Mouse (Mus musculus) kidney, postnatal 4 days (tissue): Measurements from ENCODE around the gene Sh3bp5l.
"Not testable (repeated sequence)": the region's sequence is repeated elsewhere in the genome, so short reads cannot be mapped to it uniquely, and the experiment has no call there.

Experiments used
- DNase-seq, 2 experiments: peaks; one replicate each; pipeline ENCODE4 v3.0.0; 2021; ENCODE audit warnings: mixed read lengths in 2 of 2

The Sh3bp5l gene

DNA sequence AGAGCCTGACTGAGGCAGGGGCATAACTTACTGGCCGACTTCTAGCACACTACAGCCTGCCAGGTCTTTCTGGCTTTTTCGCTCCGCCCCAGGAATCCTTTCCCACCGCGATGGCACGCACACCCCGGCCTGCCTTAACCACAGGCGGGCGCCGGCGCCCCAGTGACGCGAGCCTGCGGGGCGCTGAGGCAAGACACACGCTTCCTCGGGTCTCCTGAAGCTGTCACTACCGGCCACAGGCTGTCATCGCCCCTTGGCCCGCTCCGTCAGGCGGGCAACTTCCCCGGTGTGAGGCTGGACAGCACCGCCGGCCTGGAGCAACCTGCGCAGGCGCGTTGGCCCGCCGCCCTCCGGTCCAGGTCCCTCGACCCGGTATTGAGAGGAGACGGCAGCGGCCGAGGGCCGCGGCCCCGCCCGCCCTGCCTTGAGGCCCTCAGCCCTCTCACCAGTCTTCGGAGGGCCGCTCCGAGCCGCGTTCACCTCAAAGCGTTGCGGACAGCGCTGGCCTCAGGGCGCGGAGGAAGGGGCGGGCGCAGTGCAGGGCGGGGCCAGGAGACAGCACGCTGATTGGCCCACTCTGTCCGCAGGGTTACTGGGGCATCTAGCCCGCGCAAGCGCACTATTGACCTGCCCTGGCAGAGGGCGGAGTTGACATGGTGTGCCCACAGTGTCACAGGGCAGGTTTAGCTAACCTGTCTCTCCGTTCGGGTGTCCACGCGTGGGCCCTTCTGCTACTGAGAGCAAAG lies 7.5 kb upstream of the Sh3bp5l start:
- DNase-seq: peak; percentile 98 to 99

DNA sequence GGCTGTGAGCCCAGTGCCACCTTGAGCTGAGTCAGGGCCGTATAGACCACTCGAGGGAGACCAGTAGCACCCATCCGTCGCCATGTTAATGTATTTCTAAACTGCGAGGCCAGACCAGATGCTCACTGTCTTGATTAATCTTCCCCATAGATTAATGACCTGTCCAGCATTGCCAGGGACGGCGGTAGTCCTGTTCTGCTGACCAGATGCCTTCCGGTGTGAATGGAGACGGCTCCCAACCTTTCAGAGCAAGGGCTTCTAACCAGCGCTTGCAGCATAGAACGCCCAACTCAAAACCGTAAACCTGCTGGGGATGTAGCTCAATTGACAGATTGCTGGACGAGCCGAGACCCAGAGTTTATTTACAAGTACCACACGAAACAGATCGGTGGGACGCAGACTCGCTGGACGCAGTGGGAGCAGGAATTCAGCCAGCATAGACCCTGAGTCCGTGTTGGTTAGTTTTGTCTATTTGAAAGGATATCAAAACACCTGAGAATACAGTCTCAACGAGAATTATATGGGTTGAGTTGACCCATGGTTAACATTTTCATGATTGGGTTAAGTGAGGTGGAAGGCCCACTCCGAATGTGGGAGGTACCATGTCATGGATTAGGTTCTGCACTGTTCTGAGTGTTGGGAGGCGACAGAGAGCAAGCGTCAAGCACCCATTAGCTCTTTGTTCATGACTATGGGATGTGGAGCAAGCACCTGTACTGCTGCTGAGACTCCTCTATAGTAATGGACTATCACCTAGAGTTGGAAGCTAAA lies 6.8 kb upstream of the Sh3bp5l start:
- DNase-seq: no peak

DNA sequence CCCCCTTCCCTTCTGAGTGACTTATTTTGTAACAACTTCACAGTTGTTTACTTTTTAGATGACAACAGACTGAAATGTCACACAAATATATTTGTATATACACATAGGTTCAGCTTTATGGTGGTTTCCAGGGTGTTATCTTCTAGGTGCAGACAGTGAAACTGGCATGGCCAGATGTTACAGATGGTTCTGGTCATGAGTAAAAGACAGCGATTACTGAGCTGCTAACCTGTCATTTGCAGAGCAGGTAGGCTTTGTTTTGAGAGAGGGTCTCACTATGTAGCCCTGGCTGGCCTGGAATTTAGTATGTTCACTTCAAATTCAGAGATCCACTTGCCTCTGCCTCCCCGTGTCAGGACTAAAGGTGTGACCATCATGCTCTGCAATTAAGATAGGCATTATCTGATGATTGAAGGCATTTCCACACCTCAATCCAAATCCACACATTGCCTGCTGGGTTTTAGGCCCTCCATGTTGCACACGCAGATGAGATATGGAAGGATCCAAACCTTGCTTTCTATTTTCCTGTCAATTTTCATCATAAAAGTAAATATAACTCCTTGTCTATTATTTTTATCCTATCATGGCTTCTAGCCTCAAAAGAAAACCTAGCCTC lies 5.8 kb upstream of the Sh3bp5l start:
- no peak for DNase-seq

DNA sequence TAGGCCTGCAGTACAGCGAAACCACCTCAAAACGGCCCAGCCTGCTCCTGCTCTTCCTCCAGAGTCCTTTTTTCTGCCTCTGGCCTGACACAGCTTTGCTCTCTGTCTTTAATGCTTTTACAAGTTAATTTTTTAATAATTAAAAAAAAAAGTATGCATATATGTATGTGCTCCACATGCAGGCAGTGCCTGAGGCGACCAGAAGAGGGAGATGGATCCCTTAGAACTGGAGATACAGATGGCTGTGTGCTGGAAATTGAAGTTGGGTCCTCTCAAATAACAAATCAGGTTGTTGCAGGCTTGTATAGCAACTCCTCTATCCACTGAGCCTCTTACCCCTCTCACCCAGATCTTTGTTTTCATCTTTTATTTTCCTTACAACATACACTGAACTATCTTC lies 3.7 kb upstream of the Sh3bp5l start:
- peak in 1 of 2 experiments; percentile 41 for DNase-seq

DNA sequence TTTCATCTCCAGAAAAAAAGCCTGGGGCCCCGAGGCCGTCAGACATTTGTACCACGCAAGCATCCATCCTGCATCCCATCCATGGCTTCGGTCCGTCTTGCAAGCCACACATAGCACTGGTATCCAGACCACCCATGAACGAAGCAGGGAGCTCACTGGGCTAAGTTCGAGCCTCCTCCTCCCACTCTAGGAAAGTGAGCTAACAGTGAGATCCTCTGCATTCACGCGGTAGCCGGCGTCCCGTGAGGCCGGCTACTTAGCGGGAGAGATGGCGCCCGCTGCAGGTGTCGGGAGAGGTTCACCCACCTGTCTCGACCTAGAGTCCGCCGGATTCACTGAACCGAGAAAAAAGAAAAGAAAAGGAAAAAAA lies 633 bp upstream of the Sh3bp5l start:
- DNase-seq: no peak

DNA sequence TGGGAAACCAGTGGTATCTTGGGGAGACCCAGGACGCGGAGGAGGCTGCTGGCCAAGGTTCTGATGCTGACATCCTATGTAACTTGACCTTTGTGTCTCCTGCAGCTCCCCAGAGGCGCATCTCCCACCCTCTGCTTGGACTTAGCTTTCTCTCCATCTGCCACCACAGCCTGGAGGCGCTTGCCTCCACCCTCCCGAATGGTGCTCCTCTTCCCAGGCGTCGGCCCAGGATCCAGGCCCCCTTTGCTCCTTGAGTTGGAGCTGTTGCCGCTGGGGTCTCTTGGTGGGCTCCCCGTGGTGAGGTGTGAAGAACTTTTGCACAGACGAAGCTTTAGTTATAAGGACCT lies 598 bp downstream of the Sh3bp5l start:
- DNase-seq: no peak

DNA sequence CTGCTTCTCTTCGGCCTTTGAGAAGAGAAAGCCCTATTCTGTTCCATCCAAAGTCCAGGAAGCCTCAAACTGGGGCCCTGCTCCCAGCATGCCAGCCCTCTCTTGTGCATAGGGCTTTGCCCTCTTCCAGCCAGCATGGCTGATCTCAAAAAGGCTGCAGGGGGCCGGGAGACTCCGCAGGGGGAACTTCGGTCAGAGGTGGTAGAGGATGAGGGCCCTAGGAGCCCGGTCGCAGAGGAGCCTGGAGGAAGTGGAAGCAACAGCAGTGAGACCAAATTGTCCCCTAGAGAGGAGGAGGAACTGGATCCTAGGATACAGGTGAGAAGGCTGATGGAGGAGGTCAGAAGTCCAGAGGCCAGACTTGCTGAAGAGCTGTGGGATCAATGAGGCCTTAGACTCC lies 1.0 kb downstream of the Sh3bp5l start:
- DNase-seq: no peak

DNA sequence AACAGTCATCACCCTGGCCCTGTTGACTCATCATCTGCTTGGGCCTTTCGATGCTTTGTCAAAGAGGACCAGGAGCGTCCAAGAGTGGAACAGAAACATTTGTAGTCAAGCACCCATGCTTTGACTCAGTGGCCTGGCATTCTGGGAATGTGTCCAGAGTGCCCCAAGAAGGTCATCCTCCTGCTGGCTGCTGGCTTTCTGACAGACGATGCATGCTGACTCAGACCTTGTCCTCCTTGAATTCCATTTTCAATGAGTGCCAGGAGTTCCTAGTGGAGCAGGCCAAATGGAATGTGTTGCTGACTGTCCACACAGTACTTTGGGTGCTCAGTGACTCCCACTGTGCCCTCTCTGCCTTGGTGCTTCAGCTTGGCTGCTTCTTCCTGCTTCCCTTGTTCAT lies 4.2 kb downstream of the Sh3bp5l start:
- DNase-seq: peak in 1 of 2 experiments; percentile 47

DNA sequence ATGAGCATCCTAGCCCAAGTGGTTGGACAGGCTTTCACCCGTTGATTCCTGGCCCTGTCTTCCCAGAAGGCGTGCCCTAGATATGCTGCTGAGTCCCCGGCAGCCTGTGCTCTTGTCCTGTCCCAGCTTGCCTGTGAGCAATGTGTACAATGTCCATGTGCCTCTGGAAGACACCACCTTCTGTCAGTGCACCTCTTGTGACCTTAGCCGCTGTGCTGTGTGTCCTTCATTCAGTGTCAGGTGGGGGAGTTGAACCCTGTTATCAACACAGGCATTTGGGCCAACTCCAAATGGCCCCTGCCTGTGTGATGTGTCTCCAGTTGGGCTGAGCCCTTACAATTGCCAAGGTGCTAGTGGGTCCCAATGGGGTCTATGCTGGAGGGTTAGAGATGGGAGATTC lies 16.2 kb downstream of the Sh3bp5l start:
- no peak for DNase-seq

DNA sequence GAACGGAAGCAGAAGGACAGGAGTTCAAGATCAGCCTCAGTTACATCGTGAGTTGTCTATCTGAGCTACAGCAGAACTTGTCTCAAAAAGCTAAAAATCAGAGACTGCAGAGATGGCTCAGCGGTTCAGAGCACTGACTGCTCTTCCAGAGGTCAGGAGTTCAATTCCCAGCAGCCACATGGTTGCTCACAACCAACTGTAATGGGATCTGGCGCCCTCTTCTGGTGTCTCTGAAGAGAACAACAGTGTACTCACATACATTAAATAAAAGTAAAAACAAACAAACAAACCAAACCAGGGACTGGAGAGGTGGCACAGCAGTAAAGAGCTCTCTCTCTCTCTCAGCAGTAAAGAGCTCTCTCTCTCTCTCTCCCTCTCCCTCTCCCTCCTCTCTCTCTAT lies 20.1 kb downstream of the Sh3bp5l start:
- DNase-seq: no peak

DNA sequence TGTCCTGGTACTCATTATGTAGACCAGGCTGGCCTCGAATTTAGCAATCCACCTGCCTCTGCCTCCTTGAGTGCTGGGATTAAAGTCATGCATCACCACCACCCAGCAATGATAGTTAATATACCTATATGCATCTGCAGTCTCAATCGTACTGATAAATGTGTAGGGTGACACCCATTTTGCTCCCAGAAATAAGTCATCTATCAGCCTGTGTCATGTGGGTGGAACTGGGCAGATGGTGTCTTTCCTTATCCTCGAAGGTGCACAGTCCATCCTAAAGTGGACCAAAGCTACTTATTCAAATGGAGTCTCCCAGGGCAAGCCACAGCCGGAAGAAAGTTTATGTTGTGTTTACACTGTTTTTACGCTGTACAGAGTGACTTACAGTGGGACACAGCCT lies 20.7 kb downstream of the Sh3bp5l start:
- no peak for DNase-seq

DNA sequence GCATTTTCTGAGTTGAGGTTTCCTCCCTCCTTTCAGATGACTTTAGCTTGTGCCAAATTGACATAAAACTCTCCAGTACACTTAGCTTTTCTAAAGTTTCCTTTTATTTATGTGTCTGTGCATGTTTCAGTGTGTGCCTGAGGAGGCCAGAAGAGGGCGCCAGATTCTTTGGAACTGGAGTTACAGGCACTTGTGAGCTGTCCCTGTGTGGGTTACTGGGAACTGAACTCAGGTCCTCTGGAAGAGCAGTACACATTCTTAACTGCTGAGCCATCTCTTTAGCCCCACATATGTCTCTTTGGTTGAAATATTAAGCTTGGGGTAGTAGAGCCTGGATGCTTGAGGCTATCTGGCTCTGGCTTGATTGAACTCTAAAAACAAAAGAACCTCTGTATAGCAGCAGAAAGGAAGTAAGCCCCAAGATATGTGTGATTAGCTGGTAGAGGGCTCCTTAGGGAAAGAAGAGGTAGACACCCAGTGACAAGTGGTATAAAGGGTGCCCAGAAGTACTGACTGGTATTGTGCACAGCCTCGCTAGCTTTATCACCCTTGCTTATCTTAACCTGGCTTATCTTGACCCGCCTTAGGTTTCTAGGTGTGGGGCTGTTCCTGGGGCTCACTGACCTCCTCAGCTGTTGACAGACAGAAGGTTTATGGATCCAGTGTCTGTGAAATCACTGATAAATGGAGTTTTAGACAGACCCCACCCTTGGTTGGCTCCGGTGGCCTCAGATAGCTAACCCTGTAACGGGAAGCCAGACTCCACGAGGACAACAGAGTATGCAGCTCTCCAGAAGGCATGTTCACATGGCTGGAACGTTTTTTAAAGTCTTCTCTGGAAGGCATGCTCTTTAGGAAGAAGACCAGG lies 22.4 kb downstream of the Sh3bp5l start:
- DNase-seq: no peak

DNA sequence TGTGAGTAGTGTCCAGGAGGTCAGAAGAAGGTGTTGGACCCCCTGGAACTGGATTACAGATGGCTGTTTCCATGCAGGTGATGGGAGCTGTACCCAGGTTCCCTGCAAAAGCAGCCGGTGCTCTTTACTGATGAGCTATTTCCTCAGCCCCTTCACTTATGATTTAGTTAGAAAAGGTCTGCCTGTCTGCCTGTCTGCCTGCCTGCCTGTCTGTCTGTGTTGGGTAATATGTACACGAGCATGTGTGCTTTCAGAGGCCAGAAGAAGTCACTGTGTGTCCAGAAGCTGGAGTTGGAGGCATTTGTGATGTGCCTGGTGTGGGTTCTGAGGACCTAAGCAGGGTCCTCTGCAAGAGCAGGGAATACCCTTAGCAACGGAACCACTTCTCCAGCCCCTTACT lies 23.2 kb downstream of the Sh3bp5l start:
- DNase-seq: no peak

DNA sequence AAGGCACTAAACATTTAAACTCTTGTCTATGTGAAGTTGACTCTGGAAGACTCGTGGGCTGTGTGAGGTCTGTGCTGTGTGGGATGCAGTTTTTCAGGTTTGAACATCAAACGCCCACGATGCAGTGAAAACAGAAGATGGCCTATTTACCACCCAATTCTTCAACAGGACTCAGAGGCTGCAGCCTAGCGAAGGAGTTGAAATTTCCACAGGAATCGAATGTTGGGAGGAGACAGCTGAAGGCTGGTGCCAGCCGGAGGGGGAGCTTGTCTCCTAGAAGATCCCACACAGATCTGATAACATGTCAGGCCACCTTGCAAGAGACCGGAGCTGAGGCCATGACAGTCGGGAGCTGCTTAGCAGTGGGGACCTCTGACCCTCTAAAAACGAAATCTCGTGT lies 24.0 kb downstream of the Sh3bp5l start:
- DNase-seq: no peak

DNA sequence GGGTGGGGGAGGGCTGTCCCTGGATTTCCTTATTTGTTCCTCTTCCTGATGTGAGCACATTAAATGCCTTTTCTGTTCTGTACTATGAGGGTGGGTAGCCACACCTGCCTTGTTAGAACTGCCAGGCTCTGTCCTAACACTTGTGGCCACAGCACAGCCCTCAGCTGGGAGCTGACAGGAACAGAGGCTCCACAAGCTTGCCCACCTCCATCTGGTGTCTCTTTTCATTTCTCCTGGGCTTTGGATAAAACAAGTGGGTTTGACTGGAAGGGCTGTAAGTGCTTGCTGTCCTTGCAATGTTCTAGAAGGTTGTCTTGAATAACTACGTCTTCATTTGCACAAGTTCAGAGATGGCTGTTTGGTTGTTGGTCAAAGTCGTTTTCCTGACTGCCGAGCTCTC lies 24.4 kb downstream of the Sh3bp5l start:
- no peak for DNase-seq

DNA sequence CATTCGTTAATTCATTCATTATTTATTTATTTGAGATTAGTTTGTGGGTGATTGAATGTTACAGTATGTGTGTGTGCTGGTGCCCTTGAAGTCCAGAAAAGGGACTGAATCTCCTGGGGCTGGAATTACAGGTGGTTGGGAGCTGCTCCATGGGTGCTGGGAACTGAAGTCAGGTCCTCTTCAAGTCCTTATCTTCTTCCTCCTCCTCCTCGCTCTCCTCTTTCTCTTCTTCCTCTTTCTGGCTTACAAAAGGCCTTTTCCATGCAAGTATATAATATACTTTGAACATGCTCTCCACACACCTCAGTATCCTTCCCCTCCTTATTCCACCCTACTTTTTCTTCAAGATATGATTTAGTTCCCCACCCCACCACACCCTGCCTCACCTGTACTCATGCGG lies 26.5 kb downstream of the Sh3bp5l start:
- no peak for DNase-seq

DNA sequence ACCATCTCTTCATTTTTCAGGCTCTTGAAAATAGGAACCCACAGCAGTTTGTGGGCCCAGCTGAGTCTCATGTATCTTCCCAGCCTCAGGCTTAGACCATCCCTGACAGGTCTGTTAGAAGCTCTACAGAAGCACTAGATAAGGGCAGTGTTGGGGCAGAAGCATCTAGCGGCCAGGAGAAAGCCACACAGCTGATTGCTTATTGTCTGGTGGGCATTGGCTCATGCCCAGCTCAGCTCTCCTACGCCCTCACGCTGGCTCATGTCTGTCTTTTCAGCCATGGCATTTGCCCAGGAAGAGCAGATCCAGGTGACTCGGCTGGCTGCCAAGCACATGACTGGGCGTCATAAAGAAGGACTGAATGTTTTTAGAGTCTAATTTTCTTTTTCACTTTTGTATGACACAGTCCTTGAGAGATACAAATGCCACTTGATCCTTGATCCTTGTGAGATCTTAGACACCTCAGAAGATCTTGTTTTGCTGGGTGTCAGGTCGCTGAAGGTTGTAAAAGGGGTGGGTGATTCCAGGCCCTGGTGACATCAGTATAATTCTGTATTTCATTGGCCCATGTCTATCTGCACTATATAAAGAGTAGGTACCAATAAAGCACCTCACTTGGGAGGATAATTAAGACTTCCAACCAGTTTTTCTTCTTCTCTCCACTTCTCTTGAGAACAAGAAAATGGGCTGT lies 27.5 kb downstream of the Sh3bp5l start:
- no peak for DNase-seq

DNA sequence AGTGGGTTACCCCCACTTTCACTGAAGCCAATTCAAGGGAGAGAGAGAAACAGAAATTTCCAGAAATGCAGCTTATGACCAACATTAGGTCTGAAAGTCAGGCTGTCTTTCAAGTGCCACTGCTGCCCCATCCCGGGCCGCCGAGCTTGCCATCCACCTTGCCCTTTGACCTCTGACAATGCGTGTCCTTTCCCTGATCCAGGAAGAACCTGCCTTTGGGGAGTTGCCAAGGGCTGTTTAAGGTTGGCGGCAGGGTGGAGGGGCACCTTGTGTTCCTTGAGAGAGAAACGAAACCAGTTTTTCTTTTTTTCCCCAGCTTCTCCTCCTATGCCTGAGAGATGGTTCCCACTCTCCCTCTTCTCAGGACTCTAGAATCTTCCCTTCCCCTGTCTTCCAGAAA lies 32.0 kb downstream of the Sh3bp5l start:
- not testable (repeated sequence) for DNase-seq

DNA sequence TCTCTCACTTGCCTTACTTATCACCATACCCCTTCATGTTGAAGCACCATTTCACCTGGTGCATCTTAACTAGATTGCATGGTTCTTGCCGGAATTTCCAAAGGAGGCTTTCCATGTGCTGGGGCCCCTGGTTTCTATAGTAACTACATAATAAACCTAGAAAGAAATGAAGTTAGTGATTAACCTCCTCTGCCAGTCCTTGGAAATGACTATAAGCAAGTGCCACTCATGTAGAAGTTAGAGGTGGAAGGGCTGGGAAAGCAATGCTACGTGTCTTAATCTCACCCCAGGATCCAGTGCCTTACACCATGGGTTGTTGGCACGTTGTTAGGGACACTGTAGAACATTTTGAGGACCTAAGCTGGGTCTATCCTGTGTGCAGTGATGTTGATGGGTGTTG lies 33.9 kb downstream of the Sh3bp5l start:
- DNase-seq: no peak

DNA sequence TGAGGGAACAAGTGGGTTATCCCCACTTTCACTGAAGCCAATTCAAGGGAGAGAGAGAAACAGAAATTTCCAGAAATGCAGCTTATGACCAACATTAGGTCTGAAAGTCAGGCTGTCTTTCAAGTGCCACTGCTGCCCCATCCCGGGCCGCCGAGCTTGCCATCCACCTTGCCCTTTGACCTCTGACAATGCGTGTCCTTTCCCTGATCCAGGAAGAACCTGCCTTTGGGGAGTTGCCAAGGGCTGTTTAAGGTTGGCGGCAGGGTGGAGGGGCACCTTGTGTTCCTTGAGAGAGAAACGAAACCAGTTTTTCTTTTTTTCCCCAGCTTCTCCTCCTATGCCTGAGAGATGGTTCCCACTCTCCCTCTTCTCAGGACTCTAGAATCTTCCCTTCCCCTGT lies 35.7 kb downstream of the Sh3bp5l start:
- not testable (repeated sequence) for DNase-seq

DNA sequence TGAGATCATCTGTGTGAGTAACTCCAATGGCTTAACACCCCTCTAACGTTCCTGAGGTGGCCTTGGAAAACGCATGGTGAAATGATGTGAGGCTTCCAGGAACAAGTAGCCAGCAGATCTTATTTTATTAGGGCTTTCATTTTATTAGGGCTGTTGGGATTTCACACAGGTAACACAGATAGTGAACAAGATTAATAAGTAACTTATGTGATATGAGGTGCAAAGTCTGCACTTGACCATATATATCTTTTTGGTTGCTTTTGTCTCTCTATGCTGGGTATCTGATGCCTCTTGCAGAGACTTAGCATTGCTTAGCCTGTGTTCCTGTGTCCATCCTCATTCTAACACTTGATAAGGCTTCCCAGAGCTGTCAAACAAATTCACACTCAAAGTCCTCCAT lies 46.7 kb downstream of the Sh3bp5l start:
- no peak for DNase-seq

DNA sequence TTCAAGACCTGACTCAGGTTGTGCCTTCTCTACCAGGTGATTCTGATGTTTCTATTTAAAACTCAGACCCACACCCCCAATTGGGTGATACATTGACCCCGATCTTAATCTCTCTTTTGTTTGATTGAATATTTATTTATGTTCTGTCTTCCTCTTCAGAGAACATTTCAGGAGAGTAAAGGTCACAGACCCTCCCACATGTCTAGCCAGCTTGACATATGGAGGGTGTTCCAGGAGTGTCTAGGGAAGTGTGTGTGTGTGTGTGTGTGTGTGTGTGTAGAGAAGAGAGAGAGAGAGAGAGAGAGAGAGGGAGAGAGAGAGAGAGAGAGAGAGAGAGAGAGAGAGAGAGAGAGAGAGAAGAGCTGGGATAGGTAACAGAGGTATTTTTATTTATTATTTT lies 47.2 kb downstream of the Sh3bp5l start:
- DNase-seq: no peak
